Mouse (Mus musculus) inflammation-experienced regulatory T-cells, adult 6 months (primary cell): Measurements from ENCODE around the gene Copg1. TPM values are rescaled to one million over a fixed set of nuclear protein-coding genes. Genes with fewer than 3 reads are reported as not detected.
A peak's percentile ranks its signal among the peaks of the same experiment; 100 is the strongest.

Source experiments
- ATAC-seq: one replicate; pipeline ENCODE4 v1.8.0; 2017
- polyA plus RNA-seq, 3 experiments: library from polyadenylated mRNA; unstranded; fragments of 100-300 nt; shearing (Covaris generic); gene quantifications; one replicate each; pipeline ENCODE4 v1.2.1; 2017

Gene Copg1
- polyA plus RNA-seq, result 100 to 1,000 TPM in 1 of 3 experiments, 10 to 100 TPM in 2; 63.1 to 108 (median 84.1) TPM

- ATAC-seq, result peak; percentile 91
These were observed at the start of gene Copg1 for GRCm38 (mm10) chr6:87887594-87888233. Gene Copg1 (plus strand): TSS chr6:87887814.

DNA sequence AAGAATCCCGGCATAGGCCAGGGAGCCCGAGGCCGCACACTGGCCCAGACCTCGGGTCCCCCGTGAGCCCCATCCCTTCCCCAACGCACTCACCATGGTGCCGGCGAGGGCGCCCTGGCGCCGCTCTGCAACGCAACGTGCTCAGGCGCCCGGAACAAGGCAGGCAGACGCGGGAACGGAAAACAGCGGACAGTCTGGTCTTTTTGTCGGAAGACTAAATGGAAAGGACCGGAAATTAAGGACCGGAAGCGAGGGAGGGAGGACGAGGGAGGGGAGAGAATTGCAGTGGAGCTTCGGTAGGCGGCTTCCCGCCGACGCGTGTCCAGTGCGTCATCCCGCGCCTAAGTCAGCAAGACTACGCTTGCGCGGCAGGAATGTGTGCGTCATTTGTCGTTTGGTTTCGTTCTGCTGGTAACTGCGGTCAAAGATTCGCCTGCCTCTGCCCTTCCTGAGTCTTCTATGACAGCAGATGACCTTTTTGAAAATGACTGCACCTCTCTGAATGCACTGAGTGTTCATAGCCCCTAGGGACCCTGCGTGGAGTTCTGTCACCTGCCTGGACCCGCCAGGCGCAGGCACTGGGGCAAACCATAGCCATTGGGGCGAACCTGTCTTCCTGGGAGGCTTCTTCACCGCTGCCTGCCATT lies 48.9 kb upstream of the Copg1 start, which contains the start of gene Isy1:
Isy1 (minus strand) TSS at position 248 of the 647 bp plus-strand sequence.
- peak; percentile 87 for ATAC-seq

GRCm38 (mm10) chr6:87839797-87840341 lies 47.7 kb upstream of the Copg1 start:
- ATAC-seq, result no peak

DNA sequence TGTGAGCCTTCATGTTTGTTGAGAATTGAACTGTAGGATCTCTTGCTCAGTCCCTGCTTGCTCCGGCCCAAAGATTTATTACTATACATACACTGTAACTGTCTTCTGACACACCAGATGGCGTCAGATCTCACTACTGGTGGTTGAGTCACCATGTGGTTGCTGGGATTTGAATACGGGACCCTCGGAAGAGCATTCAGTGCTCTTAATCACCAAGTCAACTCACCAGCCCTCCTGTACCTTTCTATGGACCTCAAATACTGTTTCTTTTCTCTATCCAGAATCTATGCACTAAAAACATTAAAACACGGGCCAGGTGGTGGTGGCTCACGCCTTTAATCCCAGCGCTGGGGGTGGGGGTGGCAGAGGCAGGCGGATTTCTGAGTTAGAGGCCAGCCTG lies 46.0 kb upstream of the Copg1 start:
- ATAC-seq, result no peak

DNA sequence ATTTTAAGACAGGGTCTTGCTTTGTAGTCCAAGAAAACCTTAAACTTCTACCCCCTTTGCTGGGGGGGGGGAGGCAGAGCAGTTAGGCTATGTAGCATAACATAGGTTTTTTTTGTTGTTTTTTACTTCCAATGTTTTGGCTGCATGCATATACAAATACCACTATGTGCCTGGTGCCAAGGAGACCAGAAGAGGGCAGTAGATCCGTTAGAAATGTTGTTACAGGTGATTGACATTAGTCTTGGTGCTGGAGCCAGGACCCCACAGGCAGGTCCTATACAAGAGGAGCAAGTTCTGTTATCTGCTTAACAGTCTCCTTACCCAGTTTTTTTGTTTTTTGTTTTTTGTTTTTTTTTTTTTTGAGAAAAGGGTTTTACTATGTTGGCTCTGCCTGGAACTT lies 45.4 kb upstream of the Copg1 start:
- ATAC-seq, result no peak

DNA sequence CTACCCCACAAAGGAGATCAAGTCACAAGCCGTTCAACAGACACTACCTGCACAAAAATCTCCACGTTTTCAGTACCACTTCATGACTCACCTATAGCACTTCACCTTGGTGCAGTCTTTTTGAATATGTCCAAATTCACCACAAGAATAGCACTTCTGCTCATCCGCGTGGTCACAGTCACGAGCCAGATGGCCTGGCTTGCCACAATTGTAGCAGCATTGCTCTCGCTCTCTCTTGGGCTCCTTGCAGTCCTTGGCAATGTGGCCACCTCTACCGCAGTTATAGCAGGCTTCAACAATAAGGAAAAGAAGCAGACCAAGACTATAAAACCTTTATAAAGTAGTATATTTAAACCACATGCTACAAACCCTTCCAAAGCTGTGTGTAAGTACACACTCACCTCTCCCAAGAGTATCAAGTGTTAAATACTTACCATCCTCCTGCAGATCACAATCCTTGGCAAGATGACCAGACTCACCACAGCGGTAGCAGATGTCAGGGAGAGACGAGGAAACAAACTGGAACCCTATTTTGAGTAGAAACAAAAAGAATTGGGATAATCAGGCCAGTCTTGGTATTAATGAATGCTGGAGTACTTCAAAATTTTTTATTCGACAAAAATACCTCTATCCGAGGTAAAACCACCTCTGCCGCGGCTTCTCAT lies 42.5 kb upstream of the Copg1 start:
- ATAC-seq, result no peak

DNA sequence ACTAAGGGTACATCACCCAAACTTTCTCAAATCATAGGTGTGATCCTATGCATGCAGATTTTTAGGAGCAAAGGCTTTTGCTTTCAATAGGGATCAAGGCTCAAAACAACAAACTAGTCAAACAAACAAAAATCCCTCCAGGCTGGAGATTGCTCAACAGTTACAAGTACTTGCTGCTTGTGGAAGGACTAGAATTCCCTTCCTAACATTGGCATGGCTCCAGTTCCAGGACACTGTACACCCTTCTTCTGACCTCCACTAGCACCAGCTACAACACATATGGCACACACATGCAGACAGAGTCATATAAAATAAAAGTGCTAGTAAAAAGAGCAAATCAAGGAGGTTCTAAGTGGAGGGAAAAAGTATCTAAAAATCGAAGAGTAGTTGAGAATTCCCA lies 40.8 kb upstream of the Copg1 start:
- no peak for ATAC-seq

GRCm38 (mm10) chr6:87849780-87850154 lies 37.8 kb upstream of the Copg1 start:
- no peak for ATAC-seq

GRCm38 (mm10) chr6:87850155-87850899 lies 37.3 kb upstream of the Copg1 start:
- ATAC-seq, result peak; percentile 22

DNA sequence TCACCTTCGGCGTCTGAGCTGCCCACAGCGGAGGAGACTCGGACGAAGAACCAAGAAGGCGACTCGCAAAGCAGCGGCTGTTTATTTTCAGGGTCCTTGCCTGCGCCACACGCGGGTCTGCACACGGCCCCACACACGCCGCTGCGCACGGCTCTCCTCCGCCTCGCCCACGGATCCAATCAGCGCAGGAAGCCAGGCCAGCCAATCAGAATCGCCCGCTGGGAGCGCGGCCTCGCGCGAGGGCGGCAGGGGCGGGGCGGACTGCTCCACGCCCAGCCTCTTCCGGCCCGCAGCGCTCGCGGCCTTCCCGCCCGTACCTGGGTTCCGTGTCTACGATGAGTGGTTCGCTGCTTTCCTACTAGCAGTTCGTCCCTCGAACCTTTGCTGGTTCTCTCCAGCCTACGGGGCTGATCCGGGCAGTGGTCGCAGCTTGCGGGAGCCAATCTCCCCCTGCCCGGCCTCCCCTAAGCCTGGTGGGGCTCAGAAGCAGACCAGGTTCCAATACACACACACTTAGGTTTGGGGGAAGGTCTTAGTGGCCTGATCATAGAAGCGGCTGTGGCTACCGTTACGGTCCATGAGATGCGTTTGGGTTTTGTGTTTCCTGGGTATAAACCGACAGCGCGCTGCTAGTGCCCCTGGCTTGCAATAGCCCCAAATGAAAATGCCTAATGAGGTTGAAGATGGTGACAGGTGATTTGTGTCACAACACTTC lies 36.6 kb upstream of the Copg1 start, which contains the start of gene Cnbp:
Cnbp (minus strand) TSS at position 207 of the 715 bp plus-strand sequence.
- ATAC-seq, result peak; percentile 91

DNA sequence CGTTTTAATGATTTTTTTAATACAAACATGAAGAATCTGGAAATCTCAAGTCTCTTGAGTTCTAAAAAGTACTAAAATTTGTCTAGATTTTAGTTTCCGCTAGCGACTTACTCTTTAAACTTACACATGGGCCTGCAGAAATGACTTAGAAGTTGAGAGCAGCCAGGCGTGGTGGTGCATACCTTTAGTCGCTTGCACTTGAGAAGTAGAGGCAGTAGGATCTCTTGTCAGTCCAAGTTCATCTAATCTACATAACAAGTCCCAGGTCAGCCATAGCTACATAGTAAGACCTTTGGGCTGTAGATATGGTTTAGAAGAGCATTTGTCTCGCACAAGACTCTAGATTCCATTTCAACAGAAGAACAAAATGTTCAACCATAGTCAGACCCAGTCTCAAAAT lies 35.7 kb upstream of the Copg1 start:
- no peak for ATAC-seq

DNA sequence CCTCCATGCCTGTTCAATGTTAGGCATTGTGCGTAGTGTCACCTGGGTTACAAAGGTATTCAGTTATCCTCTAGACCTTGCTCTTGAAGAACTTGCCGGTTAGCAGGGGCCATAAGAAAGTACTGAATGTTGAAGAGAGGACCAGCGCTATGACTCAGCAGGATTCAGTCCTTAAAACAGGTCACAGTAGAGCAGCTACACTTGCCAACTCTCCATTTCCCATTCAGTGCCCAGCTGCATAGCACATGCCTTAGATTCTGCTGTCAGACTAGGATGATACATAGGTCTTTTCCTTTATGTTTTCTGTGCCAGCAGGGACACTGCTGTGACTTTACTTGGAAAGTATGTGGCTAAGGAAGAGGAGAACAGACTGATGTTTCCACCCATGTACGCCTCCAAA lies 34.2 kb upstream of the Copg1 start:
- ATAC-seq, result no peak

- no peak for ATAC-seq
These were observed 30.5 kb upstream of the Copg1 start for GRCm38 (mm10) chr6:87857071-87857470.

DNA sequence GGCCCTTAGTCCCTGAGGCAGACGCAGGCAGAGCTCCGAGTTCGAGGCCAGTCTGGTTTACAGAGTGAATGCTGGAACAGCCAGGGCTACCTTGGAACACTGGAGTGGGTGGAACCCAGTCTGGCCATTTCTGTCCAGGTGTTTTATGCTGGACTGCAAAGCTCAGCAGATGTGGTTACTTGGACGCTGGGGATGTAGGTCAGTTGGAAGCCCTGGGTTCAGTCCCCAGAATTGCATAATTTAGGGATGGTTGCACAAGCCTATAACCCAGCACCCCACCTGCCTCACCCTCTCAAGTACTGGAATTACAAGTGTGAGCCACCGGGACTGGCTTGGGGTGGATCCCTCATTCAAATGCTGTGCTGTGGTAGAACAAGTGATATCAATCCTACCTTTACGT lies 21.4 kb upstream of the Copg1 start:
- ATAC-seq, result no peak

GRCm38 (mm10) chr6:87867256-87867655 lies 20.4 kb upstream of the Copg1 start:
- ATAC-seq, result no peak

DNA sequence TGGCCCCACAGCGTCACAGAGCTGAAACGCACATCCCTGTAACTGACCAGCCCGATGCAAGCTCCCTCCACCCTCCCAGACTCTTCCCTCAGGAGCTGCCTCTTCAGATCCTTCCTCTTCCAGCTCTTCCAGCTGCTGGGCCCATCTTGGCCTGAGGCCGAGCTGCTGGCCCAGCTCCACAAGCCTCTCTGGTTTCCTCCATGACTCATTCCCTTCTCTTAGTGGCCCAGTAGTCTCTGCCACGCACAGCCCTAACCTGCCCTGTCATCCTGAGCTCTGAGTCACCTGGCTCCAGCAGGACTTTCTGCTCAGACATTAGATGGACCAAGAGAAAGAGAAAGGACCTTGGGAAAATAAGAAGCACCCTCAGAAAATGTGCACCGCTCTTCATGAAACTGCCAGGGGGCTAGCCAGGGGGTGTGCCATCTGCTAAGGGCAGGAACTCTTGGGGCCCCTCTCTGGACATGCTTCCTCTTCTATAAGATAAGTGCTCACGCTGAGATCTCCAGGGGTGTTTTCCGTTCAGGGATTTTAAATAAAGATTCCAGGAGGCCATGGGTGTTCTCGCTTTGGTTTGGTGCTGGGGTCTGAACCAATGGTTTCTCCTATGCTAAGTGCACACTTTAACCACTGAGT lies 18.6 kb upstream of the Copg1 start:
- no peak for ATAC-seq

DNA sequence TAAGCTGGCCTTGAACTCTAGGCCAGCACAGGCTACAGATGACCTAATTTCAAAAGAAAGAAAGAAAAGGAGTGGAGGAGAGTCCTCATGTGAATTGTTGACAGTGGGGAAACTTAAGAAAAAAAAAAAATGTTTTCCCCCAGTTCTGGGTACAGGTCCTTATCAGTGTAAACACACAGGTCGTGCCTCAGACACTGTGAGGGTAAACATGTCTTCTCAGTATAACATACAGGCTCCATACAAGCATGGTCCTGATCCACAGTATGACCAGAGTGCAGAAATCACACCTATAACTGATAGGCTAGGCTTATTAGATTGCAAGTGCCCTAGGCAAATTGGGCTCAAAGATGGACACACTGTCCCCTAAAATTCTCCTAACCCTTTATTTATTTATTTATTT lies 17.2 kb upstream of the Copg1 start:
- ATAC-seq, result no peak

DNA sequence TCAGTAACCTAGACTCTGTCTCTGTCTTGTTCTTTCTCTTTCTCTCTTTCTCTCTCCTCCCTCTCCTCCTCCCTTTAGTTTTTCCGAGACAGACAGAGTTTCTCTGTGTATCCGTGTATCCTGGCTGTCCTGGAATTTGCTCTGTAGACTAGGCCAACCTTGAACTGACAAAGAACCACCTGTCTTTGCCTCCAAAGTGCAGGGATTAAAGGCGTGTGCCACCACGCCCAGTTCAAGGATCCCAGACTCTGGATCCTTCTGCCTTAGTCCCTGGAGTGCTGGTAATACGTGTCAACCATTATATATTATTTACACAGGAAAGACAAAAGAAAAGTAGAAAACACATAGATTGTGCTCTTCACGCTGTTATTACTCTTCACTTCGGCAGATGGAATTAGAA lies 16.4 kb upstream of the Copg1 start:
- ATAC-seq, result no peak

DNA sequence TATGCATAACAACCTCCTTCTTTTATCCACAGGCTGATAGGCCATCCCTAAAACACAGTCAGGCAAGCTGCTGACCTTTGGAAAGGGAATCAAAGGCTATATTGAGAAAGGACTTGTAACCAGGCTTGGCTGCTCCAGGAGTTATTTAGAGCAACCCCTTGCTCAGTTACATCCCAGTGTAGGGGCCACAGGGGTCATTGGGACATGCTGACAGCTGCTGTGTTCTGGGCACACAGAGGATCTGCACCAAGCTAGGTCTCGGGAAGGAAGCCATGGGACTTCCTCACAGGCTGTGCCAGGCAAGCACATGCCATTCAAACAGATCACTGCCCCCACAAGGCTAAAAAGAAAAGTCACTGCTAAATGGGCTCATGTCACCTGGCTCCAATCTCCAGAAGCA lies 14.5 kb upstream of the Copg1 start:
- no peak for ATAC-seq

GRCm38 (mm10) chr6:87873963-87874362 lies 13.7 kb upstream of the Copg1 start:
- ATAC-seq, result no peak

DNA sequence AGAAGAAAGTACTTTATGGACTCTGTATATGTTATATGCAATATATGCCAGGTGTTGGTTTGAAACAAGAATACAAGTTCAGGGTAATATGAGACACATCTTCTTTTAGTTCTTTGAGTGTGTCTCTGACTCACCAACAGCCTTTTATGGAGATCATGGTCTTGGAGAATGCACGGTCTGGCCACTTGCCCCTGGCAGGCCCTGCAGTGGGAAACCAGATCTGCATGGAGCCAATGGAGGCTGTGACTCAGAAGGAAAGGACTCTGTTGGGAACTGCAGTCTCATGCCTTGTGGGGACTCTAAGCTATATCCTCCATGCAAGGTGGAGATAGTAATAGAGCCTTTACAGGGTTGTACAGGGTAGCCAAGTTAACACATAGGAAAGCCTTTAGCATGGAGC lies 12.5 kb upstream of the Copg1 start:
- ATAC-seq, result no peak

DNA sequence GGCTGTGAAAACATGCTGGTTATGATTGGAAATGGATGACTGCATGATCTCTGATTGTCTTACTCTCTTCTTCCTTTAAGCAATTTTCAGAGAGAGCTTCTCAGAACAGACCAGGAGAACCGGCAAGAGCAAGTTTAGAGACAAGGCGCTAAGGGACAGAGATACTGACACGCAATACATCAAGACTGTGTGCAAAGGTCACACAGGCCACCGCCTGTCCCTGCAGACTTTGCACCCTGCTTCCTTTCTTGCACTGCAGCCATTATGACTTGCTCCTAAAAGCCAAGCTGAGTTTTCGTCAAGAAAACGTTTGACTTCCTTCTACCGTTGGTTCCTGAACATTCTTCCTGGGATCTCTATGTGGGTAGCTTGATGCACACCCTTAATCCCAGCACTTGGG lies 12.1 kb upstream of the Copg1 start:
- no peak for ATAC-seq
